Mouse (Mus musculus) ES-Bruce4 (cell line): ENCODE measurements around the gene Terf2. TPM values are rescaled to one million over a fixed set of nuclear protein-coding genes. Genes with fewer than 3 reads are reported as not detected.
A peak's percentile ranks its signal among the peaks of the same experiment; 100 is the strongest.
"Not testable (repeated sequence)": the region's sequence is repeated elsewhere in the genome, so short reads cannot be mapped to it uniquely, and the experiment has no call there.

ENCODE experiments used
- H3K27ac ChIP-seq: 2 replicates; pipeline ENCODE4 v1.5.1; 2012; ENCODE audit warnings: low read length, inconsistent platforms; ENCODE audit not compliant: insufficient read depth
- H3K27me3 ChIP-seq: 2 replicates; pipeline ENCODE4 v1.6.1; 2012; ENCODE audit warnings: mild to moderate bottlenecking, low read length, inconsistent platforms; ENCODE audit not compliant: control insufficient read depth, poor library complexity, insufficient read depth, severe bottlenecking
- H3K36me3 ChIP-seq: 2 replicates; pipeline ENCODE4 v1.6.1; 2012; ENCODE audit warnings: inconsistent platforms, mild to moderate bottlenecking, low read length, moderate library complexity; ENCODE audit not compliant: control insufficient read depth, poor library complexity, insufficient read depth, severe bottlenecking
- H3K4me1 ChIP-seq: one replicate; pipeline ENCODE4 v1.8.1; 2011; ENCODE audit warnings: low read length; ENCODE audit not compliant: control insufficient read depth, insufficient read depth
- H3K4me3 ChIP-seq: 2 replicates; pipeline ENCODE4 v1.5.1; 2011; ENCODE audit warnings: low read depth, mild to moderate bottlenecking, low read length
- H3K9ac ChIP-seq: 2 replicates; pipeline ENCODE4 v1.6.1; 2012; ENCODE audit warnings: low read depth, mild to moderate bottlenecking, inconsistent platforms; ENCODE audit not compliant: poor library complexity, severe bottlenecking
- H3K9me3 ChIP-seq: replicated peaks from 2 replicates; pipeline ENCODE4 v1.6.1; 2012; ENCODE audit warnings: mild to moderate bottlenecking, low read length, inconsistent platforms; ENCODE audit not compliant: control insufficient read depth, poor library complexity, insufficient read depth, severe bottlenecking
- CTCF ChIP-seq: IDR thresholded peaks from one replicate; pipeline ENCODE4 v1.8.1; 2011; ENCODE audit warnings: low read depth, low read length
- EP300 ChIP-seq: IDR thresholded peaks from 2 replicates; pipeline ENCODE4 v1.6.1; 2011; ENCODE audit warnings: low read depth, low read length; ENCODE audit not compliant: insufficient read depth
- POLR2A ChIP-seq: IDR thresholded peaks from one replicate; pipeline ENCODE4 v1.8.1; 2011; ENCODE audit warnings: low read length; ENCODE audit not compliant: insufficient read depth
- polyA plus RNA-seq: library from polyadenylated mRNA; stranded (reverse); fragments of >200 nt; gene quantifications from 2 replicates; pipeline ENCODE4 v1.2.4, GENCODE M21; 2011; ENCODE audit warnings: low read depth; ENCODE audit not compliant: missing spikeins, insufficient read depth, insufficient read length

The Terf2 gene
- polyA plus RNA-seq, 1 experiment, result 48.6 TPM

GRCm38 (mm10) chr8:107110629-107111330 lies 14.4 kb upstream of the Terf2 start:
- Histone ChIP-seq H3K4me3 (no peak overlapping the region), H3K27me3 (no peaks in the 10 kb centered on the region), H3K9me3 (no peaks in the 10 kb centered on the region), H3K9ac (no peak overlapping the region), H3K36me3 (no peaks in the 10 kb centered on the region), H3K4me1 (peaks cover 5% of the 10 kb centered on the region), H3K27ac (peak overlapping the region; percentile 39)
- TF ChIP-seq POLR2A (no peak), EP300 (no peak)

DNA sequence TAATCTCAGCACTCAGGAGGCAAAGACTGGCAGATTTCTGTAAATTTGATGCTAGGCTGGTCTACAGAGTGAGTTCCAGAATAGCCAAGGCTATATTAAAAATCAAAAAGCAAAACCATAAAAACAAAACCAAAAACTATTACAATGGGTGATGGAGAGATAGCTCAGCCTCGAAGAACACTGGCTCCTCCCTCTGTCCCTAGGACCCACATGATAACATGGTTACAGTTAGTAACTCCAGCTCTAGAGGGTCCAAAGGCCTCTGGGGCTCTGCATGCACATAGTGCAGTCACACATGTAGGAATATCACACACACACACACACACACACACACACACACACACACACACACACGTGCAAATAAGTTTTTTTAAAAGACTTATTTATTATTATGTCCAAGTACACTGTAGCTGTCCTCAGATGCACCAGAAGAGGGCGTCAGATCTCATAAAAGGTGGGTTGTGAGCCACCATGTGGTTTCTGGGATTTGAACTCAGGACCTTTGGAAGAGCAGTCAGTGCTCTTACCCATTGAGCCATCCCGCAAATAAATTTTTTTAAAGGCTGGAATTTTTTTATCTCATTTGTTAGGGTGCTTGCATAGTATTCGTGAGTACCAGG lies 13.6 kb upstream of the Terf2 start:
- H3K9ac ChIP-seq, result no peak overlapping the region
- H3K9me3 ChIP-seq, result no peaks in the 10 kb centered on the region
- no peaks in the 10 kb centered on the region for H3K27me3 ChIP-seq
- H3K4me3 ChIP-seq, result no peak overlapping the region
- H3K4me1 ChIP-seq, result peaks cover 4% of the 10 kb centered on the region
- peak overlapping the region; percentile 51; the same call in 1 of the 2 replicates for H3K27ac ChIP-seq
- TF ChIP-seq EP300 (no peak), POLR2A (no peak), CTCF (no peak)
- H3K36me3 ChIP-seq, result no peaks in the 10 kb centered on the region

DNA sequence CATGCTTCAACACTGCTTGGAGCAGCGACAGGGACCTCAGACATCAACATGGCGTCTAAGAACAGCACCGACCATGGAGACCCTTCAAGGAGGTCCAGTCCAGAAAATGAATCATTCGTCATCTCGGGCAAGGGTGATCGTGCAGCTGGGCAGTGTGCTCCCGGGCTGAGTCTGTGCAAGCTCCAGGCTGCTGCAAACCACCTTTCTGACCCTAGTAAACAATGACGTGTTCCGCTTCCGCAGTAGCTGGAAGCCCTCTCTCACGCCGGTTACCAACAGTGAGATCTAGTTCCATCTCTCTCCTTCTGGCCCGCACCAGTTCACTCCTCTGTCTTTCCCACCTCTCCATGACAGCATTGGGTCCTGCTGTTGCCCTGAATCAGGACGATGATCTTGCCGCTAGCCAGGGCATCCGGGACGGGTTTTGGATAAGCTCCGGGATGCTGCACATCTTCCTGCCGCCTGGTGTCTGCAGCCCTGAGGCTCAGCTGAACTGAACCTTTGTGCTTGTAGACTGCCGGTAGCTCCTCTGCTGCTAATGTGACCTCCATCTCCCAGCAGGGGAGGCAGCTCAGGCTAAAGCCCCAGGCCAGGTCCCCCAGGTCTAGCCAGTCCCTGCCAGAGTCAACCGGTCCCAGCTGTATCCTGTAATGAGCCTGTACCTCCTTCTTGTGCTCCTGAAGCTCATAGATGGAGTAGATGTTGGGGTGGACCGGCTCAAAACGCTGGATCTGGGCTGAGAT lies 12.8 kb upstream of the Terf2 start:
- Histone ChIP-seq H3K36me3 (no peaks in the 10 kb centered on the region), H3K27ac (peak overlapping the region; percentile 79), H3K9me3 (no peaks in the 10 kb centered on the region), H3K4me1 (no peaks in the 10 kb centered on the region), H3K4me3 (peak overlapping the region; percentile 66), H3K27me3 (no peaks in the 10 kb centered on the region), H3K9ac (peak overlapping the region; percentile 5)
- no peak for TF ChIP-seq CTCF
- TF ChIP-seq EP300, result peak; percentile 95

- H3K27ac ChIP-seq, H3K4me1 ChIP-seq, H3K27me3 ChIP-seq, H3K9me3 ChIP-seq, H3K36me3 ChIP-seq: not testable (repeated sequence)
- Histone ChIP-seq H3K4me3 (peak overlapping the region; percentile 42), H3K9ac (peak overlapping the region; percentile 6; the same call in 1 of the 2 replicates)
Measured at GRCm38 (mm10) chr8:107108089-107108488, 11.7 kb upstream of the Terf2 start.

DNA sequence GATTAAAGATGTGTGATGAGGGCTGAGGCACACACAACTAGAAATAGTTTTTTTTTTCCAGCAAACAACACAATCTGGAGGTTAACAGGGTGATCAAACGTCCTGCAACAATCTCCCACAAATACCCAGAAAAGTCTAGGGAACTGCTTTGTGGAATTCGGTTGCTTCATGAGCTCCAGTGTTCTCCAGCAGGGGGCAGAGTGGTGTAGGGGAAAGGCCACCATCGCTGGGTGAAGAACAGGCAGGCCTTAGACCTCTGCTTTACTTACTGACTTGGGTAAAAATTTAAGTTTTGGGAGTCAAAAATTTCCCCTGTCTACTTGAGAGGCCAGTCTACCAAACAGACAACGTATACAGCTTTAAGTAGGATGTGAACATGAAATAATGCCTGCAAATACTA lies 8.2 kb upstream of the Terf2 start:
- Histone ChIP-seq H3K27ac (no peak overlapping the region), H3K9me3 (no peaks in the 10 kb centered on the region), H3K4me3 (no peak overlapping the region), H3K27me3 (no peaks in the 10 kb centered on the region), H3K36me3 (no peaks in the 10 kb centered on the region), H3K4me1 (no peaks in the 10 kb centered on the region), H3K9ac (no peak overlapping the region)
- TF ChIP-seq POLR2A, result no peak
- no peak for TF ChIP-seq EP300
- TF ChIP-seq CTCF, result peak; percentile 90

- Histone ChIP-seq H3K36me3 (no peaks in the 10 kb centered on the region), H3K27me3 (no peaks in the 10 kb centered on the region), H3K9ac (no peak overlapping the region), H3K9me3 (no peaks in the 10 kb centered on the region), H3K27ac (no peak overlapping the region), H3K4me3 (no peak overlapping the region), H3K4me1 (no peaks in the 10 kb centered on the region)
- no peak for TF ChIP-seq EP300
- TF ChIP-seq CTCF, result no peak
- TF ChIP-seq POLR2A, result no peak
Measured at GRCm38 (mm10) chr8:107100635-107101034, 4.3 kb upstream of the Terf2 start.
